Comparison of ENCODE assay signal across 18 mouse cellular contexts in the genomic region with DNA sequence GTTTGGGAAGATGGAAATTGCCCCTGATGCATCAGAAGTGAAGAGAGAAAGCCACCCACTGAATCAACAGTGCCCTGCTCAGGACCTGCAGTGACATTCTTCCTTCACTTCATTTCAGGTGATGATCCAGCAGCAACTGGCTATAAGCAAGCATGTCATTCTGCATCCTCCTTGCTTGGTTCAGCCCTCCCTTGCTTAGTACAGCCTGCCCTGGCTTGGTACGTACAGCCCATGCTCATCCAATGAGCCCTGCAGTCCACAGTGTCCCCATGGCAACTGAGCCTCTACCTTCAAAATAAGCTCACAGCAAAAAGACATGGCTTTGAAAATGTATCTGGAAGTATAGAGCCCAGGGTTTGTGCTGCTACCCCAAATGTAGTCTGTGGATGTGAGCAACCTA.
DNase-seq lines count a peak whose midpoint lies in the region; ATAC-seq and TF ChIP-seq lines count a peak whose summit lies in the region.
"Had no signal": no experiment of that assay in that cellular context is flagged by ENCODE, and none has a peak within 500 bp of the region (broad histone marks: within the 10 kb centered on the region; RNA-seq: fewer than 3 reads in every experiment).

No protein-coding gene starts in this region.

- no peaks in the 10 kb centered on the region for H3K36me3 ChIP-seq in forebrain, postnatal 0 days (ENCODE audit: insufficient read depth)
- H3K36me3 ChIP-seq in forebrain, embryonic 12.5 days (replicated peaks) = no peaks in the 10 kb centered on the region
- no peaks in the 10 kb centered on the region for H3K36me3 ChIP-seq in midbrain, embryonic 15.5 days (replicated peaks)
- H3K36me3 ChIP-seq: heart, embryonic 10.5 days had no signal

- H3K4me2 ChIP-seq in forebrain, postnatal 0 days (ENCODE audit: low read depth) = no peak overlapping the region
- H3K4me2 ChIP-seq in forebrain, embryonic 12.5 days = no peak overlapping the region
- H3K4me2 ChIP-seq in midbrain, embryonic 15.5 days = no peak overlapping the region
- H3K4me2 ChIP-seq: liver, embryonic 11.5 days; lung, embryonic 14.5 days had no signal

- no peak overlapping the region for H3K4me3 ChIP-seq in forebrain, postnatal 0 days (ENCODE audit: low read depth, low read length)
- no peak overlapping the region for H3K4me3 ChIP-seq in forebrain, embryonic 12.5 days (replicated peaks)
- H3K4me3 ChIP-seq in midbrain, embryonic 15.5 days = no peak overlapping the region
- H3K4me3 ChIP-seq: heart, embryonic 10.5 days; left cerebral cortex, adult 2 months had no signal

- ATAC-seq in forebrain, postnatal 0 days = peak; percentile 90
- ATAC-seq in forebrain, embryonic 12.5 days (ENCODE audit: low FRiP score) = no peak
- ATAC-seq in midbrain, embryonic 15.5 days (replicated peaks) = peak; percentile 90

- no peak for DNase-seq in forebrain, postnatal 0 days
- peak; percentile 12 to 43 for DNase-seq in left cerebral cortex, postnatal 14 days (ENCODE audit: low spot score in 2 of 2)
- no peak for DNase-seq in left cerebral cortex, adult 9 months (ENCODE audit: low spot score in 2 of 2)
- DNase-seq in brain, embryonic 14.5 days (ENCODE audit: low read depth) = peak; percentile 53
- DNase-seq in adrenal gland, adult 18-20 months (ENCODE audit: low spot score in 2 of 2) = no peak
- DNase-seq: adrenal gland, postnatal 36 days; cerebellum, adult 8-10 months; cerebellum, postnatal 36 days; kidney, adult 8-10 months; kidney, postnatal 10 days; lung, embryonic 14.5 days; right cerebral cortex, postnatal 14 days; spleen, adult 18-20 months had no signal

- no peaks in the 10 kb centered on the region for H3K27me3 ChIP-seq in forebrain, postnatal 0 days (ENCODE audit: insufficient read depth, low read length)
- H3K27me3 ChIP-seq in forebrain, embryonic 12.5 days = 0 out of 2 replicates have a peak, but pooled peaks cover 2% of the 10 kb centered on the region
- H3K27me3 ChIP-seq in midbrain, embryonic 15.5 days (replicated peaks) = no peaks in the 10 kb centered on the region

- H3K4me1 ChIP-seq in forebrain, postnatal 0 days (ENCODE audit: insufficient read depth) = no peaks in the 10 kb centered on the region
- peaks cover 5% of the 10 kb centered on the region; the same call in 1 of the 2 replicates for H3K4me1 ChIP-seq in forebrain, embryonic 12.5 days
- 0 out of 2 replicates have a peak, but pooled peaks cover 3% of the 10 kb centered on the region for H3K4me1 ChIP-seq in midbrain, embryonic 15.5 days

- TF ChIP-seq CTCF in forebrain, postnatal 0 days (IDR thresholded peaks at IDR 0.05; ENCODE audit: low read depth) = no peak
- no peak for TF ChIP-seq CTCF in brain, embryonic 14.5 days (IDR thresholded peaks at IDR 0.05; ENCODE audit: borderline replicate concordance, extremely low read depth, insufficient read depth, insufficient read length)

- H3K27ac ChIP-seq in forebrain, postnatal 0 days (ENCODE audit: low read depth, low read length) = no peak overlapping the region
- H3K27ac ChIP-seq in forebrain, embryonic 12.5 days = no peak overlapping the region
- H3K27ac ChIP-seq in midbrain, embryonic 15.5 days = no peak overlapping the region
- H3K27ac ChIP-seq: left cerebral cortex, adult 2 months had no signal

- no peaks in the 10 kb centered on the region for H3K9me3 ChIP-seq in forebrain, postnatal 0 days (ENCODE audit: low read length)
- no peaks in the 10 kb centered on the region for H3K9me3 ChIP-seq in forebrain, embryonic 12.5 days
- no peaks in the 10 kb centered on the region for H3K9me3 ChIP-seq in midbrain, embryonic 15.5 days
- H3K9me3 ChIP-seq: heart, embryonic 10.5 days had no signal

- TF ChIP-seq POLR2A in brain, embryonic 14.5 days (IDR thresholded peaks at IDR 0.05; ENCODE audit: borderline replicate concordance, extremely low read depth, insufficient read depth, insufficient read length, poor library complexity, severe bottlenecking) = no peak

- 33% methylated on average over 1 of the region's 1 CpGs for WGBS in forebrain, postnatal 0 days
- WGBS in forebrain, embryonic 12.5 days = 73% methylated on average over 1 of the region's 1 CpGs
- 30% methylated on average over 1 of the region's 1 CpGs for WGBS in midbrain, embryonic 15.5 days

- no peak overlapping the region for H3K9ac ChIP-seq in forebrain, postnatal 0 days
- no peak overlapping the region for H3K9ac ChIP-seq in forebrain, embryonic 12.5 days
- no peak overlapping the region for H3K9ac ChIP-seq in midbrain, embryonic 15.5 days
- H3K9ac ChIP-seq: lung, embryonic 14.5 days had no signal

- intact Hi-C loops in left cerebral cortex, postnatal 14 days (cut with DNase I) = no loop called here

Comparison
In these comparisons a context has a peak if more than half of its experiments do, and no peak if none do; other contexts are left out.
1. DNase-seq: peak in left cerebral cortex, postnatal 14 days (2 of 2) and brain, embryonic 14.5 days (single experiment); none in forebrain, postnatal 0 days (single experiment), left cerebral cortex, adult 9 months (0 of 2) and adrenal gland, adult 18-20 months (0 of 2).